Mouse (Mus musculus) retina, embryonic 14.5 days (tissue): ENCODE measurements around the gene Duoxa2.

ENCODE experiments used
- DNase-seq: peaks from one replicate; pipeline ENCODE4 v3.0.0-alpha.2; 2015; ENCODE audit warnings: low spot score

Duoxa2 gene

GRCm38 (mm10) chr2:122298596-122299490 is at the start of gene Duoxa2:
TSS of gene Duoxa2 (plus strand) at chr2:122298900.
- peak; percentile 41 for DNase-seq

- no peak for DNase-seq
Measured at GRCm38 (mm10) chr2:122255997-122256396, 42.7 kb upstream of the Duoxa2 start.

GRCm38 (mm10) chr2:122260729-122261128 is 38.0 kb upstream of the Duoxa2 start:
- no peak for DNase-seq

- peak; percentile 64 for DNase-seq
Measured at GRCm38 (mm10) chr2:122264690-122265089, 34.0 kb upstream of the Duoxa2 start.

- DNase-seq, result no peak
Measured at GRCm38 (mm10) chr2:122266407-122267193, 32.1 kb upstream of the Duoxa2 start.

- no peak for DNase-seq
Measured at GRCm38 (mm10) chr2:122278769-122279168, 19.9 kb upstream of the Duoxa2 start.

GRCm38 (mm10) chr2:122284091-122284490 is 14.6 kb upstream of the Duoxa2 start:
- DNase-seq, result no peak

GRCm38 (mm10) chr2:122286137-122286536 is 12.6 kb upstream of the Duoxa2 start:
- no peak for DNase-seq

GRCm38 (mm10) chr2:122294916-122295315 is 3.8 kb upstream of the Duoxa2 start:
- DNase-seq, result no peak

- peak; percentile 49 for DNase-seq
Measured at GRCm38 (mm10) chr2:122297271-122298095, 1.2 kb upstream of the Duoxa2 start.

- no peak for DNase-seq
Measured at GRCm38 (mm10) chr2:122298096-122298499, 602 bp upstream of the Duoxa2 start, which contains the start of gene Duox2. TSS of gene Duox2 (minus strand) at chr2:122298449.

- no peak for DNase-seq
Measured at GRCm38 (mm10) chr2:122299911-122300655, 1.4 kb downstream of the Duoxa2 start.

- no peak for DNase-seq
Measured at GRCm38 (mm10) chr2:122300656-122301020, 1.9 kb downstream of the Duoxa2 start.

GRCm38 (mm10) chr2:122301081-122301920 is 2.6 kb downstream of the Duoxa2 start:
- peak; percentile 44 for DNase-seq

GRCm38 (mm10) chr2:122301921-122302573 is 3.3 kb downstream of the Duoxa2 start:
- DNase-seq, result no peak

- DNase-seq, result peak; percentile 89
Measured at GRCm38 (mm10) chr2:122302574-122303241, 4.0 kb downstream of the Duoxa2 start.

GRCm38 (mm10) chr2:122304544-122304943 is 5.8 kb downstream of the Duoxa2 start:
- no peak for DNase-seq

GRCm38 (mm10) chr2:122305097-122305892 is 6.6 kb downstream of the Duoxa2 start:
- no peak for DNase-seq
